Mouse (Mus musculus) c-Kit-negative CD71-positive TER-119-positive erythroid progenitor cells, embryonic 14.5 days (primary cell): Measurements from ENCODE around the gene Birc7.

Experiments
- DNase-seq: peaks from one replicate; pipeline ENCODE4 v3.0.0-alpha.2; 2013; ENCODE audit warnings: low read depth, low spot score

Birc7 gene

GRCm38 (mm10) chr2:180928723-180929122 is at the start of gene Birc7:
Gene Birc7, plus strand, starts transcription at chr2:180929023.
- DNase-seq, result no peak

GRCm38 (mm10) chr2:180879365-180880067 is 49.3 kb upstream of the Birc7 start:
- DNase-seq, result no peak

- no peak for DNase-seq
These were observed 47.5 kb upstream of the Birc7 start for GRCm38 (mm10) chr2:180881281-180881680.

GRCm38 (mm10) chr2:180885270-180885669 is 43.6 kb upstream of the Birc7 start:
- DNase-seq, result no peak

GRCm38 (mm10) chr2:180889271-180889920 is 39.4 kb upstream of the Birc7 start:
- no peak for DNase-seq

- no peak for DNase-seq
These were observed 38.9 kb upstream of the Birc7 start for GRCm38 (mm10) chr2:180889921-180890280.

- DNase-seq, result no peak
These were observed 38.3 kb upstream of the Birc7 start for GRCm38 (mm10) chr2:180890422-180891074.

GRCm38 (mm10) chr2:180891075-180891834 is 37.6 kb upstream of the Birc7 start:
- no peak for DNase-seq

GRCm38 (mm10) chr2:180891835-180892323 is 36.9 kb upstream of the Birc7 start:
- no peak for DNase-seq

- no peak for DNase-seq
These were observed 35.8 kb upstream of the Birc7 start for GRCm38 (mm10) chr2:180892841-180893521.

GRCm38 (mm10) chr2:180893537-180894028 is 35.2 kb upstream of the Birc7 start:
- no peak for DNase-seq

- DNase-seq, result no peak
These were observed 34.7 kb upstream of the Birc7 start for GRCm38 (mm10) chr2:180894029-180894623.

- DNase-seq, result no peak
These were observed 34.1 kb upstream of the Birc7 start for GRCm38 (mm10) chr2:180894734-180895133.

GRCm38 (mm10) chr2:180895321-180895720 is 33.5 kb upstream of the Birc7 start:
- DNase-seq, result no peak

GRCm38 (mm10) chr2:180895837-180896525 is 32.8 kb upstream of the Birc7 start:
- no peak for DNase-seq

GRCm38 (mm10) chr2:180896819-180897625 is 31.8 kb upstream of the Birc7 start:
- no peak for DNase-seq

GRCm38 (mm10) chr2:180897857-180898256 is 31.0 kb upstream of the Birc7 start:
- DNase-seq, result no peak

GRCm38 (mm10) chr2:180902086-180902485 is 26.7 kb upstream of the Birc7 start:
- DNase-seq, result no peak
